Mouse (Mus musculus): ENCODE measurements around the gene Grm4.

- TF ChIP-seq POLR2AphosphoS2 (IDR thresholded peaks at IDR 0.05; ENCODE audit: insufficient read length, low read depth) (no peak), POLR2A (IDR thresholded peaks at IDR 0.05; ENCODE audit: insufficient read length, low read depth) (no peak), TCF12 (IDR thresholded peaks at IDR 0.05; ENCODE audit: insufficient read depth, poor library complexity, severe bottlenecking) (no peak), REST (IDR thresholded peaks at IDR 0.05; ENCODE audit: insufficient read depth, insufficient read length) (no peak), USF1 (IDR thresholded peaks at IDR 0.05; ENCODE audit: low read depth) (no peak), MYOG (IDR thresholded peaks at IDR 0.05; ENCODE audit: control insufficient read depth in 1 of 3, insufficient read depth in 1 of 3, insufficient read length in 2 of 3, low read depth in 2 of 3) (no peak), TCF3 (IDR thresholded peaks at IDR 0.05; ENCODE audit: insufficient read length, low read depth) (no peak), E2F4 (IDR thresholded peaks at IDR 0.05; ENCODE audit: insufficient read depth) (no peak), MAX (IDR thresholded peaks at IDR 0.05; ENCODE audit: low read depth) (no peak), CEBPB (IDR thresholded peaks at IDR 0.05; ENCODE audit: insufficient read depth, poor library complexity, severe bottlenecking) (no peak), SRF (IDR thresholded peaks at IDR 0.05; ENCODE audit: control insufficient read depth, insufficient read length, low read depth) (no peak)
Observed at GRCm38 (mm10) chr17:27445364-27446075, 75.7 kb downstream of the Grm4 start.

Data from myocyte (in vitro differentiated cells).